Mouse (Mus musculus): ENCODE data around the gene C530008M17Rik. TPM values are rescaled to one million over a fixed set of nuclear protein-coding genes. Genes with fewer than 3 reads are reported as not detected.

Gene C530008M17Rik
- polyA plus RNA-seq, 1 experiment from 2014 or later: 3.8 TPM

- Histone ChIP-seq H3K27ac (ENCODE audit: low read length) (no peak overlapping the region), H3K36me3 (ENCODE audit: insufficient read depth, low read length) (no peaks in the 10 kb centered on the region), H3K9ac (replicated peaks; ENCODE audit: low read depth) (no peak overlapping the region), H3K4me1 (ENCODE audit: insufficient read depth, low read depth, low read length) (no peaks in the 10 kb centered on the region), H3K27me3 (replicated peaks; ENCODE audit: insufficient read depth, low read length) (no peaks in the 10 kb centered on the region), H3K4me3 (ENCODE audit: low read depth, low read length) (no peak overlapping the region), H3K4me2 (replicated peaks; ENCODE audit: low read depth, low read length) (no peak overlapping the region), H3K9me3 (ENCODE audit: low read length) (no peaks in the 10 kb centered on the region)
- ATAC-seq: peak; percentile 57
- no peak for DNase-seq (ENCODE audit: low spot score)
- WGBS: 56% methylated on average over 7 of the region's 7 CpGs
- TF ChIP-seq EP300 (IDR thresholded peaks at IDR 0.05): no peak
- TF ChIP-seq CTCF (IDR thresholded peaks at IDR 0.05): no peak
Measured at GRCm38 (mm10) chr5:76782414-76783103, 126.2 kb downstream of the C530008M17Rik start.

DNA sequence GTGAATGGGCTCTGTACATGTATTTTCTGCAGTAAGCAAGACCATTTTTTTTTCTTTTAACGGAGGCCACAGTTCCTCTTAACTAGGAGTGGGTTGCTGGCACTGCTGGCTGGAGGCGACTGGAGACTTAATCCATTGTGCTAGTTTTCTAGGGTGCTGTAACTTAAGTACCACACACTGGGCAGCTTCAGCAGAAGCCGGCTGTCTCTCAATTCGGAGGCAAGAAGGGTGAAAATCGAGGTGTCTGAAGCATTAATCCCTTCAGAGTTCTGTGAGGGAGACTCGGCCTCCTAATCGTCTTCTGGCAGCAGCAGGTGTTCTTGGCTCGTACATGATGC is 126.8 kb downstream of the C530008M17Rik start:
- no peak for DNase-seq (ENCODE audit: low spot score)
- Histone ChIP-seq H3K9ac (replicated peaks; ENCODE audit: low read depth) (no peak overlapping the region), H3K4me3 (ENCODE audit: low read depth, low read length) (no peak overlapping the region), H3K27me3 (replicated peaks; ENCODE audit: insufficient read depth, low read length) (no peaks in the 10 kb centered on the region), H3K27ac (ENCODE audit: low read length) (no peak overlapping the region), H3K4me1 (ENCODE audit: insufficient read depth, low read depth, low read length) (no peaks in the 10 kb centered on the region), H3K4me2 (replicated peaks; ENCODE audit: low read depth, low read length) (no peak overlapping the region), H3K9me3 (ENCODE audit: low read length) (no peaks in the 10 kb centered on the region), H3K36me3 (ENCODE audit: insufficient read depth, low read length) (no peaks in the 10 kb centered on the region)
- no peak for ATAC-seq
- TF ChIP-seq EP300 (IDR thresholded peaks at IDR 0.05): no peak
- 68% methylated on average over 8 of the region's 8 CpGs for WGBS

DNA sequence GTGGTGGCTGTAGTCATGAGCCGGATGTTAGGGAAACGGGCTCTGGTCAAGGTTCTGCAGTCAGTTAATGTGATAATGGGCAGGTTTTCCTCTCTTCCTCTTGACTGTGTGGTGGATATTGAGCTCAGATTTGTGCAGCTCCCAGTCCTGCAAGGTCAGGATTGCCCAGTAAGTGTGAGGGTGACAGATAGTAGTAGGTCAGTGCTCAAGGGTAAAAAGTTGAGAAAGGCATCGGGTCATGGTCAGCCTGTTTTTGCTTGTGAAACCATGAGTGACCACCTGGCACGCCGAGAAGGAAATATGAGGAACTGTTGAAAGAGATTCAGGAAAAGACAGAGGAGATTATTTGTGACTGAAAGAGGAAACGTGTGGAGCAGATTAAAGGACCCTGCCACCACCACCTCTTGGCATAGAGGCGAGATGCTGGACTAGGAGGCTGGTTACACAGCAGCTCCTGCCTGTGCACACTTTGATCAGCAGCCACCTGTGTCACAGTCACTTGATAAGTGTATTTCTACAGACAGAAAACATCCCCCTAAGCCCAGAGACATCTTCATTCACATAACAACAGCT is 127.9 kb downstream of the C530008M17Rik start:
- Histone ChIP-seq H3K27ac (ENCODE audit: low read length) (no peak overlapping the region), H3K27me3 (replicated peaks; ENCODE audit: insufficient read depth, low read length) (no peaks in the 10 kb centered on the region), H3K36me3 (ENCODE audit: insufficient read depth, low read length) (no peaks in the 10 kb centered on the region), H3K4me1 (ENCODE audit: insufficient read depth, low read depth, low read length) (no peaks in the 10 kb centered on the region), H3K9me3 (ENCODE audit: low read length) (no peaks in the 10 kb centered on the region), H3K4me2 (replicated peaks; ENCODE audit: low read depth, low read length) (no peak overlapping the region), H3K9ac (replicated peaks; ENCODE audit: low read depth) (no peak overlapping the region), H3K4me3 (ENCODE audit: low read depth, low read length) (no peak overlapping the region)
- ATAC-seq (no peak), DNase-seq (ENCODE audit: low spot score) (no peak)
- TF ChIP-seq EP300 (IDR thresholded peaks at IDR 0.05) (no peak), CTCF (IDR thresholded peaks at IDR 0.05) (no peak)
- 55% methylated on average over 7 of the region's 7 CpGs for WGBS

GRCm38 (mm10) chr5:76785013-76785412 is 128.7 kb downstream of the C530008M17Rik start:
- 65% methylated on average over 6 of the region's 6 CpGs for WGBS
- H3K4me3 ChIP-seq (ENCODE audit: low read depth, low read length): no peak overlapping the region
- DNase-seq (ENCODE audit: low spot score) (no peak), ATAC-seq (no peak)
- H3K36me3 ChIP-seq (ENCODE audit: insufficient read depth, low read length): no peaks in the 10 kb centered on the region
- no peak overlapping the region for H3K9ac ChIP-seq (replicated peaks; ENCODE audit: low read depth)
- no peak overlapping the region for H3K27ac ChIP-seq (ENCODE audit: low read length)
- no peaks in the 10 kb centered on the region for H3K9me3 ChIP-seq (ENCODE audit: low read length)
- no peaks in the 10 kb centered on the region for H3K4me1 ChIP-seq (ENCODE audit: insufficient read depth, low read depth, low read length)
- H3K27me3 ChIP-seq (replicated peaks; ENCODE audit: insufficient read depth, low read length): no peaks in the 10 kb centered on the region
- TF ChIP-seq CTCF (IDR thresholded peaks at IDR 0.05): no peak
- TF ChIP-seq EP300 (IDR thresholded peaks at IDR 0.05): no peak
- H3K4me2 ChIP-seq (replicated peaks; ENCODE audit: low read depth, low read length): no peak overlapping the region

DNA sequence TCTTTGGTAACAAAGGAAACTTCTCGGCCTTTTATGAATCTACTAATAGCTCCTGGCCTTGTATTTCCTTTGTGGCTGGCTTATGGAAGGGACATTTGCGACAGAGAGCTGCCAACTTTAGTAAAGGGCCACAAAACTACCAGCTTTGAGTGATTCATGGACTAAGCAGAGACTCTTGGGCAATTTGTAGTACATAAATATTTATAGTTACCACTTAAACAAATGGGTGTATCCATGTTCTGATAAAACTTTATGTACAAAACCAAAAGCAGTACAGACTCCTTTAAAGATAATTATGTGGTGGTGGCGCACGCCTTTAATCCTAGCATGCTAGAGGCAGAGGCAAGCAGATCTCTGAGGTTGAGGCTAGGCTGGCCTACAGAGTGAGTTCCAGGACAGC is 133.6 kb downstream of the C530008M17Rik start:
- ATAC-seq: no peak; the same call in 1 of the 2 replicates
- H3K9me3 ChIP-seq (ENCODE audit: low read length): no peaks in the 10 kb centered on the region
- H3K27me3 ChIP-seq (replicated peaks; ENCODE audit: insufficient read depth, low read length): no peaks in the 10 kb centered on the region
- H3K9ac ChIP-seq (replicated peaks; ENCODE audit: low read depth): no peak overlapping the region
- no peaks in the 10 kb centered on the region for H3K36me3 ChIP-seq (ENCODE audit: insufficient read depth, low read length)
- 78% methylated on average over 4 of the region's 4 CpGs for WGBS
- no peak for TF ChIP-seq CTCF (IDR thresholded peaks at IDR 0.05)
- no peak for TF ChIP-seq EP300 (IDR thresholded peaks at IDR 0.05)
- no peak overlapping the region for H3K27ac ChIP-seq (ENCODE audit: low read length)
- no peaks in the 10 kb centered on the region for H3K4me1 ChIP-seq (ENCODE audit: insufficient read depth, low read depth, low read length)
- no peak overlapping the region for H3K4me2 ChIP-seq (replicated peaks; ENCODE audit: low read depth, low read length)
- no peak for DNase-seq (ENCODE audit: low spot score)
- no peak overlapping the region for H3K4me3 ChIP-seq (ENCODE audit: low read depth, low read length)

GRCm38 (mm10) chr5:76791280-76791679 is 135.0 kb downstream of the C530008M17Rik start:
- Histone ChIP-seq H3K4me1 (ENCODE audit: insufficient read depth, low read depth, low read length) (no peaks in the 10 kb centered on the region), H3K4me3 (ENCODE audit: low read depth, low read length) (no peak overlapping the region), H3K9ac (replicated peaks; ENCODE audit: low read depth) (no peak overlapping the region), H3K9me3 (ENCODE audit: low read length) (no peaks in the 10 kb centered on the region), H3K27ac (ENCODE audit: low read length) (no peak overlapping the region), H3K4me2 (replicated peaks; ENCODE audit: low read depth, low read length) (no peak overlapping the region), H3K27me3 (replicated peaks; ENCODE audit: insufficient read depth, low read length) (no peaks in the 10 kb centered on the region), H3K36me3 (ENCODE audit: insufficient read depth, low read length) (no peaks in the 10 kb centered on the region)
- DNase-seq (ENCODE audit: low spot score) (no peak), ATAC-seq (no peak)
- TF ChIP-seq EP300 (IDR thresholded peaks at IDR 0.05) (no peak), CTCF (IDR thresholded peaks at IDR 0.05) (no peak)
- WGBS: 73% methylated on average over 4 of the region's 4 CpGs

Measured in lung, postnatal 0 days (tissue).